Mouse (Mus musculus): ENCODE data around the gene Fitm1. TPM values are rescaled to one million over a fixed set of nuclear protein-coding genes. Genes with fewer than 3 reads are reported as not detected.

Fitm1 gene
- polyA plus RNA-seq, 1 experiment from 2014 or later, result 46.9 TPM

DNA sequence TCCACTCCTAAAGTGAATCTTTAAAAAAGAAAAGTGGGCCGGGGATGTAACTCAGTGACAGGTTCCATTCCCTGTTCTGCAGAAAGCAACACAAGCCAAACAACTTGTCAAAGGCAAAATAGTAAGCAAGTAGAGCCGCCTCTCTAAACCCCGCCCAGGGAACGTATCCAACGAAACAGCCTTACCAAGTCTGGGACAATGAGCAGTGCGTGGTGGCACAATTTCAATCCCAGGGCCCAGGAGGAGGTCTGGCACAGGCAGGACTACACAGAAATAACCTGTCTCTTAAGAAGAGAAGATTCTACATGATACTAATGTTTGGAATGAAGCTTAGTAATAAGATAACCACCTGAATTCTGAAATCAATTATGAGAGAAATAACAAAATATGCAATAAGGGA, 25.2 kb upstream of the Fitm1 start:
- peaks cover 45% of the 10 kb centered on the region for H3K36me3 ChIP-seq (ENCODE audit: control insufficient read depth, insufficient read depth, low read length)
- no peak overlapping the region for H3K9ac ChIP-seq (ENCODE audit: low read depth, low read length)
- H3K9me3 ChIP-seq (ENCODE audit: control insufficient read depth, low read length), result no peaks in the 10 kb centered on the region
- DNase-seq (ENCODE audit: low spot score) (no peak), ATAC-seq (ENCODE audit: low read depth) (no peak)
- no peaks in the 10 kb centered on the region for H3K27me3 ChIP-seq (replicated peaks; ENCODE audit: control insufficient read depth, insufficient read depth, low read length)
- no peak overlapping the region for H3K4me2 ChIP-seq (ENCODE audit: low read depth, low read length)
- WGBS, result 85% methylated on average over 6 of the region's 6 CpGs
- no peaks in the 10 kb centered on the region for H3K4me1 ChIP-seq (ENCODE audit: control insufficient read depth, insufficient read depth, low read length)
- H3K4me3 ChIP-seq (ENCODE audit: low read depth, low read length), result no peak overlapping the region
- no peak overlapping the region for H3K27ac ChIP-seq (replicated peaks; ENCODE audit: low read depth, low read length)

DNA sequence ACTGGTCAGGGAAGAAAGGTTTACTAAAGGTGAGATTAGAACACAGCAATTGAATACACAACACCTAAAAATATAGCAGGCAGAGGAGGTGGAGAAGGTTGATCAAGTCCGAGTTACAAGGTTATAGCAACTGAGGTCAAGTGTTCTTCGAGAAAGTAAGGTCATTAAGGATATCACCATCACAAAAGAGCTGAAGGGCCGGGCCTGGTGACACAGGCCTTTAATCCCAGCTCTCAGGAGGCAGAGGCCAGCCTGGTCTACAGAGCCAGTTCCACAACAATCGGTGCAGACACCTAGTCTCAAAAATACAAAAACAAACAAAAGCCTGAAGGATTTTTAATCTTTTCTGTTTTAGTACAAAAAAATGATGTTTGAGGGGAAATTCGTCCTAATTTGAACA, 24.1 kb upstream of the Fitm1 start:
- Histone ChIP-seq H3K4me3 (ENCODE audit: low read depth, low read length) (no peak overlapping the region), H3K4me1 (ENCODE audit: control insufficient read depth, insufficient read depth, low read length) (no peaks in the 10 kb centered on the region), H3K9ac (ENCODE audit: low read depth, low read length) (no peak overlapping the region), H3K27me3 (replicated peaks; ENCODE audit: control insufficient read depth, insufficient read depth, low read length) (no peaks in the 10 kb centered on the region), H3K9me3 (ENCODE audit: control insufficient read depth, low read length) (no peaks in the 10 kb centered on the region), H3K4me2 (ENCODE audit: low read depth, low read length) (no peak overlapping the region), H3K27ac (replicated peaks; ENCODE audit: low read depth, low read length) (no peak overlapping the region), H3K36me3 (ENCODE audit: control insufficient read depth, insufficient read depth, low read length) (peaks cover 35% of the 10 kb centered on the region)
- ATAC-seq (ENCODE audit: low read depth), result no peak
- DNase-seq (ENCODE audit: low spot score), result no peak
- 71% methylated on average over 5 of the region's 5 CpGs for WGBS

DNA sequence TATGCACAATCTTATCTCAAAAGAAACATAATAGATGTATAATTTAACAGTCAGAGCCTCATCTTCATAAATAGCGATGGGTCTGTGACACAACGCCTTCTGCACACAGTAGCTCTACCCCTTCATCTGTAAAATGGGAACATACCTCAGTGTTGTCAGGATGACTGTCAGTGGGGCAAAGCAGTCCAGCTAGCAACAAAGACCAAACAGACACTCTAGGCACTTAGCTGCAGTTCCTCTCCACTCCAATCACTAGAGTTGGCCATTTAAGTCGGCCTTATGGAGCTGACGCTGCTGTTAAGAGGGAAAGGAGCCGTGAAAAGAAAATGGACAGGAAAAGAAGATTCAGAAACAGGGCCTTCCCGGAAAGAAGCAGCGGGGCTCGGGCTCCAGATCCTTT, 23.6 kb upstream of the Fitm1 start:
- Histone ChIP-seq H3K9me3 (ENCODE audit: control insufficient read depth, low read length) (no peaks in the 10 kb centered on the region), H3K9ac (ENCODE audit: low read depth, low read length) (no peak overlapping the region), H3K4me2 (ENCODE audit: low read depth, low read length) (no peak overlapping the region), H3K4me3 (ENCODE audit: low read depth, low read length) (no peak overlapping the region), H3K4me1 (ENCODE audit: control insufficient read depth, insufficient read depth, low read length) (no peaks in the 10 kb centered on the region), H3K27ac (replicated peaks; ENCODE audit: low read depth, low read length) (no peak overlapping the region), H3K27me3 (replicated peaks; ENCODE audit: control insufficient read depth, insufficient read depth, low read length) (no peaks in the 10 kb centered on the region), H3K36me3 (ENCODE audit: control insufficient read depth, insufficient read depth, low read length) (peaks cover 31% of the 10 kb centered on the region)
- DNase-seq (ENCODE audit: low spot score) (no peak), ATAC-seq (ENCODE audit: low read depth) (no peak)
- 89% methylated on average over 8 of the region's 8 CpGs for WGBS

DNA sequence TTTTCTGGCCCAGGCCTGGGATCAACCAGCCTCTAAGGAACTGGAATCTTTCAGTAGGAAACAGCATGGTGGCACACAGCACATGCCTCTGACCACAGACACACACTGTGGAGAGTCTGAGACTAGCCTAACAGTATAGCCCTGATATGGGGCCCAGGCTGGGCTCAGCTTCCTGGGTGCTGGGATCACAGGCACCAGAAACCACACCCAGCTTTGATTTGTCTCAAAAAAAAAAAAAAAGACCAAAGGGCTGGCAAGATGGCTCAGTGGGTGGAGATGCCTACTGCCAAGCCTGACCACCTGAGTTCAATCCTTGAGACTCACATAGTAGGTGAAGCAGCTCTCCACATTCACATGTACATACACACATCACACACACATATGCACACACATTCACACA, 20.8 kb upstream of the Fitm1 start:
- no peak for ATAC-seq (ENCODE audit: low read depth)
- Histone ChIP-seq H3K36me3 (ENCODE audit: control insufficient read depth, insufficient read depth, low read length) (peaks cover 4% of the 10 kb centered on the region), H3K27ac (replicated peaks; ENCODE audit: low read depth, low read length) (no peak overlapping the region), H3K4me3 (ENCODE audit: low read depth, low read length) (no peak overlapping the region), H3K9ac (ENCODE audit: low read depth, low read length) (no peak overlapping the region), H3K4me2 (ENCODE audit: low read depth, low read length) (no peak overlapping the region), H3K27me3 (replicated peaks; ENCODE audit: control insufficient read depth, insufficient read depth, low read length) (no peaks in the 10 kb centered on the region), H3K4me1 (ENCODE audit: control insufficient read depth, insufficient read depth, low read length) (no peaks in the 10 kb centered on the region), H3K9me3 (ENCODE audit: control insufficient read depth, low read length) (no peaks in the 10 kb centered on the region)
- DNase-seq (ENCODE audit: low spot score), result no peak

DNA sequence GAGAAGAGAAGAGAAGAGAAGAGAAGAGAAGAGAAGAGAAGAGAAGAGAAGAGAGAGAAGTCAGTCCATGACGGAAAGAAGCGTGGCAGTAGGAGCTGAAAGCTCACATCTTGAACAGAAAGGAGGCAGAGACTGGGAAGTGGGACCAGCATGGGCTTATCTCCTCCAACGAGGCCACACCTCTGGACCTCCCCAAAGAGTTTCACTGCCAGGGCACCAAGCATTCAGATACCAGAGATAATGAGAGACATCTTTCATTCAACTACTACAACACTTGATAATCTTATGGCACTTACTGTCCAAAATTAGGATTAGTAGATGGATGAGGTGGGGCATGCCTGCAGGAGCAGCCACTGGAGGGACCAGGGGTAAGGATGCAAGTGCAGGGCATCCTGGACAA, 19.6 kb upstream of the Fitm1 start:
- Histone ChIP-seq H3K36me3 (ENCODE audit: control insufficient read depth, insufficient read depth, low read length) (no peaks in the 10 kb centered on the region), H3K4me2 (ENCODE audit: low read depth, low read length) (no peak overlapping the region), H3K27me3 (replicated peaks; ENCODE audit: control insufficient read depth, insufficient read depth, low read length) (no peaks in the 10 kb centered on the region), H3K4me1 (ENCODE audit: control insufficient read depth, insufficient read depth, low read length) (no peaks in the 10 kb centered on the region), H3K27ac (replicated peaks; ENCODE audit: low read depth, low read length) (no peak overlapping the region), H3K4me3 (ENCODE audit: low read depth, low read length) (no peak overlapping the region), H3K9ac (ENCODE audit: low read depth, low read length) (no peak overlapping the region), H3K9me3 (ENCODE audit: control insufficient read depth, low read length) (no peaks in the 10 kb centered on the region)
- WGBS, result 71% methylated on average over 3 of the region's 3 CpGs
- no peak for DNase-seq (ENCODE audit: low spot score)
- ATAC-seq (ENCODE audit: low read depth), result no peak

DNA sequence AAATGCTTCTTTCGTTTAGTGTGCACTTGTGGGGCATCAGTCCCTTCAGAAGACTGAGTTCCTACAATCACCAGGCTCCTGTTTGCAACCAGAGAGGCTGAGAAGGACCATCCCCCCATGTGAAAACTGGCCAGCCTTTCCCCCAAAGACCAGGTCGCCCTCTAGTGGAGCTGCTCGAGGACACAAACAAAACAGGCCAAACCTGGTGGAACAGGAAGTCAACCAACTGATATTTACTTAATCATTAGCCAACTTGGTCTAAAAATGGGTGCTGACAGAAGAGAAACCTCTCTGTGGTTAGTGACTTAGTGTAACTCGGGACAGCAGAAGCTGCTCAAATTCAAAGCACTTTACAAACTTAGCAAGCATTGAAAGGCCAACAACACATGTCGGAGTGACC, 18.4 kb upstream of the Fitm1 start:
- Histone ChIP-seq H3K27me3 (replicated peaks; ENCODE audit: control insufficient read depth, insufficient read depth, low read length) (no peaks in the 10 kb centered on the region), H3K4me2 (ENCODE audit: low read depth, low read length) (no peak overlapping the region), H3K4me1 (ENCODE audit: control insufficient read depth, insufficient read depth, low read length) (peaks cover 8% of the 10 kb centered on the region), H3K4me3 (ENCODE audit: low read depth, low read length) (no peak overlapping the region), H3K36me3 (ENCODE audit: control insufficient read depth, insufficient read depth, low read length) (no peaks in the 10 kb centered on the region), H3K9me3 (ENCODE audit: control insufficient read depth, low read length) (no peaks in the 10 kb centered on the region), H3K27ac (replicated peaks; ENCODE audit: low read depth, low read length) (no peak overlapping the region), H3K9ac (ENCODE audit: low read depth, low read length) (no peak overlapping the region)
- DNase-seq (ENCODE audit: low spot score) (peak; percentile 70), ATAC-seq (ENCODE audit: low read depth) (no peak)
- 26% methylated on average over 5 of the region's 5 CpGs for WGBS

DNA sequence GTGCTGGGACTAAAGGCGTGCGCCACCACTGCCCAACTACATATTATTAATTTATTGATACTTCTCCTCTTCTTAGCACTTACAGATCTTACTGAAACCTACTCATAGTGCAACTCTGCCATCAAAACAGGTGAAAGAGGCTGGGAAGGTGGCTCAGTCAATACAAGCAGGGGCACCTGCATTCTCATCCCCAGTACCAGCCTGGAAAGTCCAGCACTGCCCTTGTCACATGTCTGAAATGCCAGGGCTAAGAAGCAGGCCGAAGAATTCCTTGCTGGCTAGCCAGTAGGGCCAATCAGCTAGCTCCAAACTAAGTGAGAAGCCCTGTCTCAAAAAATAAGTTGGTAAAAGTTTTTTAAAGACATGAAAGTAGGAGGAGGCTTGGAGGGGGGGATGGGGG, 17.8 kb upstream of the Fitm1 start:
- H3K36me3 ChIP-seq (ENCODE audit: control insufficient read depth, insufficient read depth, low read length), result no peaks in the 10 kb centered on the region
- no peak overlapping the region for H3K27ac ChIP-seq (replicated peaks; ENCODE audit: low read depth, low read length)
- DNase-seq (ENCODE audit: low spot score), result no peak
- H3K9me3 ChIP-seq (ENCODE audit: control insufficient read depth, low read length), result no peaks in the 10 kb centered on the region
- no peak overlapping the region for H3K4me2 ChIP-seq (ENCODE audit: low read depth, low read length)
- H3K27me3 ChIP-seq (replicated peaks; ENCODE audit: control insufficient read depth, insufficient read depth, low read length), result no peaks in the 10 kb centered on the region
- WGBS, result 92% methylated on average over 3 of the region's 3 CpGs
- ATAC-seq (ENCODE audit: low read depth), result no peak
- no peak overlapping the region for H3K4me3 ChIP-seq (ENCODE audit: low read depth, low read length)
- no peak overlapping the region for H3K9ac ChIP-seq (ENCODE audit: low read depth, low read length)
- peaks cover 8% of the 10 kb centered on the region for H3K4me1 ChIP-seq (ENCODE audit: control insufficient read depth, insufficient read depth, low read length)

DNA sequence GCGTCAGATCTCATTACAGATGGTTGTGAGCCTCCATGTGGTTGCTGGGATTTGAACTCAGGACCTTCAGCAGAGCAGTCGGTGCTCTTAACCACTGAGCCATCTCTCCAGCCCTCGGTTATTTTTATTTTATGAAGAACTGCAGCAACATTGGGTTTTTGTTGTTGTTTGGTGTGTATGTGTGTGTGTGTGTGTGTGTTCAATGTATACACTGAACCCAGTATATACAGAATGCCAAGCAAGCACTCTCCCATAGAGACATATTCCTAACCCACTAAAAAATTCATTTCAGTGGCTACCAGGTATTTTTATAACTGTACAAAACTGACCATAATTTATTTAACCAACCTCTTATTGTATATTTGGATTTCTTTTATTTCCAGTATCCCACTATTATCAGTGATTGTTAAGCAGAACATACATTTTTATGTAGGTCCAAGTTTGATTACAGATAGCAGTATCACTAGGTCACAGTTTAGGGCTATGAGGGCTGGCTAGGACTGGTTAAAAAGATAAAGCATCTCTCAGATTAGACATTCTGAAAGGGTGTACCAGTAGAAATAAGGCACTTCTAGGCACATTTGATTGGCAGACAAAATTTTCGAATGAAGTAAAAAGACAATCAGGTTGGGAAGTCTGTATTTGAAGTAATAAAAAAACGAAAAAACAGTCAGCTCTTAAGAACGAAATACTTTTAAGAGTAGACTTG, 16.5 kb upstream of the Fitm1 start:
- peak overlapping the region; percentile 65 for H3K4me2 ChIP-seq (ENCODE audit: low read depth, low read length)
- H3K9ac ChIP-seq (ENCODE audit: low read depth, low read length), result peak overlapping the region; percentile 77
- DNase-seq (ENCODE audit: low spot score) (no peak), ATAC-seq (ENCODE audit: low read depth) (no peak)
- 52% methylated on average over 6 of the region's 6 CpGs for WGBS
- H3K27ac ChIP-seq (replicated peaks; ENCODE audit: low read depth, low read length), result peak overlapping the region; percentile 98; the same call in 1 of the 2 replicates
- peak overlapping the region; percentile 70 for H3K4me3 ChIP-seq (ENCODE audit: low read depth, low read length)
- peaks cover 8% of the 10 kb centered on the region for H3K4me1 ChIP-seq (ENCODE audit: control insufficient read depth, insufficient read depth, low read length)
- no peaks in the 10 kb centered on the region for H3K9me3 ChIP-seq (ENCODE audit: control insufficient read depth, low read length)
- no peaks in the 10 kb centered on the region for H3K27me3 ChIP-seq (replicated peaks; ENCODE audit: control insufficient read depth, insufficient read depth, low read length)
- peaks cover 9% of the 10 kb centered on the region; the same call in 1 of the 2 replicates for H3K36me3 ChIP-seq (ENCODE audit: control insufficient read depth, insufficient read depth, low read length)

DNA sequence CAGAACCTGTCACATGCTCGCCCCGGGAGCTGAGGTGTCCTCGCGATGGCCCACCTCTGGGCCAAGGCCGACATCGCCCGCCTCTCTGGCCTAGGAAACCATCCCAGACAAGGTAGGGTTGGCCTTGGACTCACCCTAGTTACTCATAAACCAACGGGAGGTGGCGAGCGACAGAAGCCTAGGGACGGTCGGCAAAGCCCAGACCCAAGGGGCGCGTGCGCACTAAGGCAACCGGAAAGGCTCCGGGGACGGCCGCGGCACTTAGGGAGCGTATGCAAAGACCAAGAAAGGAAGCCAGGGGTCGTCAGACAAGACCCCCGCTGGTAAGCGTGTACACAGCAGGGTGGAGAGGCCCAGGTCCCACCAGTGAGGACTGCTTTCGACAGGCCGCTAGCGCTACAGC, 15.6 kb upstream of the Fitm1 start, which contains the start of gene Dcaf11:
Dcaf11 (plus strand) TSS at position 208 of the 403 bp plus-strand sequence.
- peak within 1 kb of the TSS; percentile 65 for H3K4me2 ChIP-seq (ENCODE audit: low read depth, low read length)
- WGBS, result 0% methylated on average over 27 of the region's 27 CpGs
- peaks cover 8% of the 10 kb centered on the region for H3K4me1 ChIP-seq (ENCODE audit: control insufficient read depth, insufficient read depth, low read length)
- peak within 1 kb of the TSS; percentile 77 for H3K9ac ChIP-seq (ENCODE audit: low read depth, low read length)
- peak within 1 kb of the TSS; percentile 98 for H3K27ac ChIP-seq (replicated peaks; ENCODE audit: low read depth, low read length)
- H3K27me3 ChIP-seq (replicated peaks; ENCODE audit: control insufficient read depth, insufficient read depth, low read length), result no peaks in the 10 kb centered on the region
- DNase-seq (ENCODE audit: low spot score) (peak; percentile 96), ATAC-seq (ENCODE audit: low read depth) (peak; percentile 81)
- H3K36me3 ChIP-seq (ENCODE audit: control insufficient read depth, insufficient read depth, low read length), result peaks cover 17% of the 10 kb centered on the region
- peak within 1 kb of the TSS; percentile 70 for H3K4me3 ChIP-seq (ENCODE audit: low read depth, low read length)
- H3K9me3 ChIP-seq (ENCODE audit: control insufficient read depth, low read length), result no peaks in the 10 kb centered on the region
